Mouse (Mus musculus): ENCODE measurements around the gene Vhl. TPM values are rescaled to one million over a fixed set of nuclear protein-coding genes. Genes with fewer than 3 reads are reported as not detected.

The Vhl gene
- total and polyA plus RNA-seq, 2 experiments from 2014 or later = 64.9 to 86.1 TPM

DNA sequence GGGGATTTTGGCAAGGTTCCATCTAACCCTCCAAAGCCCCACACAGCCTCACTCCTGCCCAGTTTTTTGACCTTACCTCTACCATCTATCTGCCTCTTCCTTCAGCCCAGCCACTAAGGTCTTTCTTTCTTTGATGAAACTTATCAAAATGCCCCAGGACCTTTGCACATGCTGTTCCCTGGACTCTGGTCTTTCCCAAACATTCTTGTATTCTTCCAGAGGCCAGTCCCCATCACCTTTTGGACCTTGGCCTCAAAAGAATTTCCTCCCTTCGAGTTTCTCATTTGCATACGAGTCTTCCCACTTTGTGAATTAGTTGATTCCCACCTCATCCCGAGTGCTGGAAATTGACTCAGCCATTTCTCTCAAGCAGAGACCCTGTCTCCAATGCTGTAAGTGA is 31.7 kb downstream of the Vhl start:
- Histone ChIP-seq H3K27me3 (ENCODE audit: insufficient read depth, low read length) (no peaks in the 10 kb centered on the region), H3K9ac (replicated peaks; ENCODE audit: low read length, poor library complexity, severe bottlenecking) (no peak overlapping the region), H3K9me3 (ENCODE audit: low read length) (no peaks in the 10 kb centered on the region), H3K27ac (ENCODE audit: low read depth, low read length) (no peak overlapping the region), H3K4me2 (ENCODE audit: low read depth, low read length, poor library complexity, severe bottlenecking) (no peak overlapping the region), H3K4me3 (ENCODE audit: low read depth, low read length) (no peak overlapping the region), H3K36me3 (ENCODE audit: insufficient read depth, low read length) (no peaks in the 10 kb centered on the region), H3K4me1 (ENCODE audit: insufficient read depth, low read length) (no peaks in the 10 kb centered on the region)
- WGBS = 93% methylated on average over 3 of the region's 3 CpGs
- no peak for DNase-seq (ENCODE audit: low spot score)
- no peak for TF ChIP-seq CTCF (IDR thresholded peaks at IDR 0.05)
- no peak for ATAC-seq (ENCODE audit: low FRiP score)

DNA sequence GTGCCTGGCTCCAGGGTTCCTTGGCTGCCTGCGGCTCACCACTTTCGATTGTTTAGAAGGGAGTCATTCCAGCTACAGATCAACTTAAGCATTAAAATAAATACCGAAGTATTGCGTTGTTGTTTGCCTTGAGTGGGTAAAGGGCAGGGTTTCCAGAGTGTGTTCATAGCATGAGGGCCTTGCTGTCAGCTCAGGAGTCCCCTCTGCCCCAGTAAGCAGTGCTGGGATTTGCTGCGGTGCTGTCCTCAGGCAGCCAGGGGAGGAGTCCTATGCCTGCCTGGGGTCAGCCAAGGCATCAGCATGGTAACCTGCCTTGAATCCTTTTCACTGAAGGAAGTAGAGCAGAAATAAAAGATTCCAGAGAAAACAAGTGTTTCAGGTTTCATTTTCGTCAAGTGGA is 33.1 kb downstream of the Vhl start:
- ATAC-seq (ENCODE audit: low FRiP score) = no peak
- Histone ChIP-seq H3K36me3 (ENCODE audit: insufficient read depth, low read length) (no peaks in the 10 kb centered on the region), H3K4me2 (ENCODE audit: low read depth, low read length, poor library complexity, severe bottlenecking) (no peak overlapping the region), H3K4me3 (ENCODE audit: low read depth, low read length) (no peak overlapping the region), H3K9me3 (ENCODE audit: low read length) (no peaks in the 10 kb centered on the region), H3K4me1 (ENCODE audit: insufficient read depth, low read length) (no peaks in the 10 kb centered on the region), H3K27me3 (ENCODE audit: insufficient read depth, low read length) (no peaks in the 10 kb centered on the region), H3K9ac (replicated peaks; ENCODE audit: low read length, poor library complexity, severe bottlenecking) (no peak overlapping the region), H3K27ac (ENCODE audit: low read depth, low read length) (no peak overlapping the region)
- WGBS = 79% methylated on average over 6 of the region's 6 CpGs
- TF ChIP-seq CTCF (IDR thresholded peaks at IDR 0.05) = no peak
- DNase-seq (ENCODE audit: low spot score) = no peak

DNA sequence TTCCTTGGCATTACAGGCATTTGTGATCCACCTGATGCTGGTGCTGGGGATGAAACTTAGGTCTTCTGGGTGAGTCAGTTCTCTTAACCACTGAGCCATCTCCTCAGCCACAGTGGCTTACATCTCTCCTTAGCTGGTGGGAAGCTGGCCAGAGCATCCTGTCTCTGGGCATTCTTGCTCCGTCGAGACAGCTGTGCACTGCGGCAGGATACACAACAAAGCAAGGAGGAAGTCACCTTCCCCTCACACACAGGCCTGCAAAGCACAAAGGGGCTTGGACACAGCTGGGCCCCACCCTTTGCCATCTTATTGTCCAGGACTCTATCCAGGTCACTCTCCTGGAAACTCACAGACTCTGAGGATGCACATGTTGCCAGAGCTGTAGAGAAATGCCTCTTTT is 34.5 kb downstream of the Vhl start:
- no peaks in the 10 kb centered on the region for H3K27me3 ChIP-seq (ENCODE audit: insufficient read depth, low read length)
- no peaks in the 10 kb centered on the region for H3K9me3 ChIP-seq (ENCODE audit: low read length)
- H3K9ac ChIP-seq (replicated peaks; ENCODE audit: low read length, poor library complexity, severe bottlenecking) = no peak overlapping the region
- ATAC-seq (ENCODE audit: low FRiP score) = no peak
- 60% methylated on average over 3 of the region's 3 CpGs for WGBS
- no peak overlapping the region for H3K27ac ChIP-seq (ENCODE audit: low read depth, low read length)
- no peak overlapping the region for H3K4me3 ChIP-seq (ENCODE audit: low read depth, low read length)
- TF ChIP-seq CTCF (IDR thresholded peaks at IDR 0.05) = no peak
- no peak for DNase-seq (ENCODE audit: low spot score)
- H3K4me2 ChIP-seq (ENCODE audit: low read depth, low read length, poor library complexity, severe bottlenecking) = no peak overlapping the region
- no peaks in the 10 kb centered on the region for H3K4me1 ChIP-seq (ENCODE audit: insufficient read depth, low read length)
- no peaks in the 10 kb centered on the region for H3K36me3 ChIP-seq (ENCODE audit: insufficient read depth, low read length)

DNA sequence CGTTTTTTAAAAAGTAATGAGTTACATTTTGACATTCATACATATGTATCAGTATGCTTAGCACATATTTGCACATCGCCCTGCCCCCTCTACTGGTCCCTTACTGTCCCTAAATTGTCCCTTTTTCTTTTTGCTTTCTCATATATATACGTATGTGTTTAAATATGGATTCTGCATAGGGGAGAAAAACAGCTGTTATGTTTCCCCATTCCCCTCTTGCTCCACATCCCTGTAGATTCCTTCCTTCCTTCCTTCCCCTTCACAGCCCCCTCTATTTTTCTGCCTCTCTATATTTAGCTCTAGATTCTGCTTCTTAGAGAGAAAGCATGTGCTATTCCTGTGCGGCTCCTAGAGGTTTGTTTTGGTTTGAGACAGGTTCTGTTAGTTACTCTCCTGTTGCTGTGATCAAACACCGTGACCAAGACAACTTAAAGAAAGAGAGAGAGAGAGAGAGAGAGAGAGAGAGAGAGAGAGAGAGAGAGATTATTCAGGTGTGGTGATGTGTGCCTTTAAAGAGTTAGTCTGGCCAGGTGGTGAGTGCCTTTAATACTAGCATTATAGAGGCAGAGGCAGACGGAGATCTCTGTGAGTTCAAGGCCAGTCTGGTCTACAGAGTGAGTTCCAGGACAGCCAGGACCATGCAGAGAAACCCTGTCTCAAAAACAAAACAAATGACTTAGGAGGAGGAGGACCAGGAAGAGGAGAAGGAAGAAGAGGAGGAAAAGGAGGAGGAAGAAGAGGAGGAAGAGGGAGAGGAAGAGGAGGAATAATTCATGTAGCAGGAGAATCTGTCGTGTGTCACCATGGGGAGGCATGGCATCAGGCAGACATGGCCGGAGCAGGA is 36.1 kb downstream of the Vhl start:
- Histone ChIP-seq H3K27ac (ENCODE audit: low read depth, low read length) (no peak overlapping the region), H3K27me3 (ENCODE audit: insufficient read depth, low read length) (no peaks in the 10 kb centered on the region), H3K4me1 (ENCODE audit: insufficient read depth, low read length) (no peaks in the 10 kb centered on the region), H3K9ac (replicated peaks; ENCODE audit: low read length, poor library complexity, severe bottlenecking) (no peak overlapping the region), H3K36me3 (ENCODE audit: insufficient read depth, low read length) (no peaks in the 10 kb centered on the region), H3K9me3 (ENCODE audit: low read length) (no peaks in the 10 kb centered on the region), H3K4me3 (ENCODE audit: low read depth, low read length) (no peak overlapping the region), H3K4me2 (ENCODE audit: low read depth, low read length, poor library complexity, severe bottlenecking) (no peak overlapping the region)
- 73% methylated on average over 8 of the region's 8 CpGs for WGBS
- ATAC-seq (ENCODE audit: low FRiP score) (no peak), DNase-seq (ENCODE audit: low spot score) (no peak)
- TF ChIP-seq CTCF (IDR thresholded peaks at IDR 0.05) = no peak

DNA sequence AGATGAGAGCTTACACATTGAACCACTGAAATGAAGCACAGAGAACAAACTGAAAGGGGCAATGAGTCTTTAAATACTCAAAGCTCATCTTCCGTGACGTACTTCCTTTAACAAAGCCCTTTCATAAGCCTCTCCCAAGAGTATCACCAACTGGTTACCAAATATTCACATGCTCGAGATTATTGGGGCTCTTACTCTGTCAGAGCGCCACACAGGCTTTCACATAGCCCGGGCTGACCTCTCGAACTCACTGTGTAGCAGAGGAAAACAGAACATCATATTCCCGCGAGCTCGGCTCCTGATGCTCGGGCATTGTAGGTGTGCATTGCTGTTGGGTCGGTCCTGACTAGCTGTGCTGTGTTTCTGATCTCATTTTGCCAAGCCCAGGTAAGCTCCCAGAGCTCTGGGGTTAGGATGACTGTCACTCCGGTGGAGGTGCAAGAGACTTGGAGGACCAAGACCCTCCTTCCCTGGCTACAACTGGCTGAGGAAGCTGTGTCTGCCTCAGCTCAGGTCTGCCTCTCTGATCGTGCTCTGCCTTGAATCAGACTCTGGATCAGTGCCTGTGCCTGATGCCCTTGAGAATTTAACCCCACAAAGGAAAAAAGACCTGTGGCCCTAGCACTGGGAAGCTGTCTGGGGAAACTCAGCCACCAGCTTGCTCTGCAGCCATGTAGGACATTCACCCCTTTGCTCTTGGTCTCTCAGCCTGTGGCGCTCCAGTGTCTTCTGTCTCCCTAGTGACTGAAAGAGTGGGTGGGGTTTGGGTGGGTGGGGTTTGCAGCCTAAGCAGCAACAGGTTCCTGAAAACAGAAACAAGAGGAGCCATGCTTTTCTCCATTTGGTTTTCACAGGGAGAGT is 37.0 kb downstream of the Vhl start:
- no peaks in the 10 kb centered on the region for H3K9me3 ChIP-seq (ENCODE audit: low read length)
- no peak for DNase-seq (ENCODE audit: low spot score)
- H3K9ac ChIP-seq (replicated peaks; ENCODE audit: low read length, poor library complexity, severe bottlenecking) = no peak overlapping the region
- H3K4me1 ChIP-seq (ENCODE audit: insufficient read depth, low read length) = no peaks in the 10 kb centered on the region
- H3K27me3 ChIP-seq (ENCODE audit: insufficient read depth, low read length) = no peaks in the 10 kb centered on the region
- no peak overlapping the region for H3K4me2 ChIP-seq (ENCODE audit: low read depth, low read length, poor library complexity, severe bottlenecking)
- H3K27ac ChIP-seq (ENCODE audit: low read depth, low read length) = no peak overlapping the region
- no peak overlapping the region for H3K4me3 ChIP-seq (ENCODE audit: low read depth, low read length)
- 63% methylated on average over 14 of the region's 14 CpGs for WGBS
- no peaks in the 10 kb centered on the region for H3K36me3 ChIP-seq (ENCODE audit: insufficient read depth, low read length)
- ATAC-seq (ENCODE audit: low FRiP score) = no peak
- no peak for TF ChIP-seq CTCF (IDR thresholded peaks at IDR 0.05)

Measured in midbrain, postnatal 0 days (tissue).